Mouse (Mus musculus): Measurements from ENCODE around the gene Lbh. TPM values are rescaled to one million over a fixed set of nuclear protein-coding genes. Genes with fewer than 3 reads are reported as not detected.
A peak's percentile ranks its signal among the peaks of the same experiment; 100 is the strongest.

The Lbh gene
- polyA plus RNA-seq, 1 experiment: 241 TPM

- peak overlapping the region; percentile 49; the same call in 1 of the 2 replicates for H3K27ac ChIP-seq (ENCODE audit: insufficient read depth, low read length)
- H3K4me1 ChIP-seq (ENCODE audit: control insufficient read depth, insufficient read depth, low read length): peaks cover 13% of the 10 kb centered on the region
- H3K4me3 ChIP-seq (ENCODE audit: insufficient read depth, low read length): no peak overlapping the region
- TF ChIP-seq POLR2A (IDR thresholded peaks at IDR 0.05; ENCODE audit: low read depth, low read length) (no peak), CTCF (IDR thresholded peaks at IDR 0.05; ENCODE audit: borderline replicate concordance, insufficient read depth, low read length) (no peak)
These were observed 44.0 kb downstream of the Lbh start for GRCm38 (mm10) chr17:72961953-72962630.

GRCm38 (mm10) chr17:72965687-72966086, 47.6 kb downstream of the Lbh start:
- no peak overlapping the region for H3K4me3 ChIP-seq (ENCODE audit: insufficient read depth, low read length)
- peaks cover 18% of the 10 kb centered on the region for H3K4me1 ChIP-seq (ENCODE audit: control insufficient read depth, insufficient read depth, low read length)
- TF ChIP-seq CTCF (IDR thresholded peaks at IDR 0.05; ENCODE audit: borderline replicate concordance, insufficient read depth, low read length) (no peak), POLR2A (IDR thresholded peaks at IDR 0.05; ENCODE audit: low read depth, low read length) (no peak)
- H3K27ac ChIP-seq (ENCODE audit: insufficient read depth, low read length): peak overlapping the region; percentile 99

DNA sequence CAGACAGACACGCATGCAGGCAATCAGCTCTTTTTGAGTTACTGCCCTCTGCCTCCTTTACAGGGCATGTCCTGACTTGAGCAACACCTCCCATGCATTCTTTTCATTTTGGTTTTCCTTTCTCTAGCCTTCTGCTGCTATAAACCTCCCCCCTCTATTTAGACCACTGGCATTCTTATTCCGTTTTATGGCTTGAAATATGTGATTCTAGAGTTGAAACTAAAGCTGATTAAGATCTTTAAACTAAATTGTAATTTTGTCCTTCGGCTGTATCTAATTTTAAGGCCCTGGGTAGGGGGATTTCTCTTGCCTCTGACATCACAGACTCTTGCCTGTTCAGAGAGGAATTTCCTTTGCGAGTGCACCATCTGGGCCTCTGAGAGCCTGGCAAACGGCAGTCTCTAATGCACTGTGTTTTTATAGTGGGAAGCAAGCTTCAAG, 48.0 kb downstream of the Lbh start:
- peak; percentile 38; the same call in 1 of the 2 replicates for TF ChIP-seq POLR2A (IDR thresholded peaks at IDR 0.05; ENCODE audit: low read depth, low read length)
- TF ChIP-seq CTCF (IDR thresholded peaks at IDR 0.05; ENCODE audit: borderline replicate concordance, insufficient read depth, low read length): no peak
- Histone ChIP-seq H3K4me1 (ENCODE audit: control insufficient read depth, insufficient read depth, low read length) (peaks cover 21% of the 10 kb centered on the region), H3K27ac (ENCODE audit: insufficient read depth, low read length) (peak overlapping the region; percentile 99)

GRCm38 (mm10) chr17:72966878-72967277, 48.8 kb downstream of the Lbh start:
- TF ChIP-seq POLR2A (IDR thresholded peaks at IDR 0.05; ENCODE audit: low read depth, low read length) (no peak), CTCF (IDR thresholded peaks at IDR 0.05; ENCODE audit: borderline replicate concordance, insufficient read depth, low read length) (no peak)
- Histone ChIP-seq H3K4me1 (ENCODE audit: control insufficient read depth, insufficient read depth, low read length) (peaks cover 21% of the 10 kb centered on the region), H3K4me3 (ENCODE audit: insufficient read depth, low read length) (no peak overlapping the region), H3K27ac (ENCODE audit: insufficient read depth, low read length) (peak overlapping the region; percentile 99)

More for the DNA sequence above, 48.0 kb downstream of the Lbh start:
- H3K4me3 ChIP-seq (ENCODE audit: insufficient read depth, low read length): no peak overlapping the region

DNA sequence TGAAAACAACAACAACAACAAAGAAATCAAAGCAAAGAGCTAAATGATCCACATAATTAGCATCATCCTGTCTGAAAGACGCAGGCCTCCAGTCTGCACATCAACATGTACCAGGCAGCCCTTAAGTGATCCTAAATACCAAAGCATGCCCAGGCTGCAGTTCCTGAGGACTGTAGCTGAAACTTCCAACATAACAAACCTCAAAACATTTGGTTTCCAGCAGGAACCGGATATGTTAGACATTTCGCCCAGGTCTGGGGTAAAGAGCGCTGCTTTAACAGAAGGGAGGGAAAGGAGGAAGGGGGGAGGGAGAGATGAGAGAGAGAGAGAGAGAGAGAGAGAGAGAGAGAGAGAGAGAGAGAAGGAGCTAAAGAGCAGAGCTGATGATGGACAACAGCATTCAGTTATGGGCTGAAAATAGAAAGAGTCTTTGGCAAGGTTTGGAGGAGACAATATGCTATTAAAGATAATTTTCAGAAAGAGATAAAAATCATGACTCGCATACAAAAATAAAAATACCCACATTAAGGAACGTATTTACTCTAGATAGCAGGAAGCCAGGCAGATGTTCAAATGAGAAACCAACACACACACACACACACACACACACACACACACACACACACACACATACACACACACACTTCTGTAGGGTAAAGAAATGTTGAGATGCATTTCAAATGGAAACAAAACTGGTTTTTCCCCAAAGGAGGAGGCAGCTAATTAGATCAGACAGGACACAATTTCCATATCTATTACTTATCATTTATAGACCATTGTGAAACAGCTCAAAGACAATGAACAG, 49.5 kb downstream of the Lbh start:
- Histone ChIP-seq H3K4me1 (ENCODE audit: control insufficient read depth, insufficient read depth, low read length) (peaks cover 18% of the 10 kb centered on the region), H3K4me3 (ENCODE audit: insufficient read depth, low read length) (no peak overlapping the region), H3K27ac (ENCODE audit: insufficient read depth, low read length) (peak overlapping the region; percentile 94)
- TF ChIP-seq CTCF (IDR thresholded peaks at IDR 0.05; ENCODE audit: borderline replicate concordance, insufficient read depth, low read length): no peak

- Histone ChIP-seq H3K4me1 (ENCODE audit: control insufficient read depth, insufficient read depth, low read length) (peaks cover 22% of the 10 kb centered on the region), H3K27ac (ENCODE audit: insufficient read depth, low read length) (peak overlapping the region; percentile 94), H3K4me3 (ENCODE audit: insufficient read depth, low read length) (no peak overlapping the region)
- no peak for TF ChIP-seq CTCF (IDR thresholded peaks at IDR 0.05; ENCODE audit: borderline replicate concordance, insufficient read depth, low read length)
- no peak for TF ChIP-seq POLR2A (IDR thresholded peaks at IDR 0.05; ENCODE audit: low read depth, low read length)
These were observed 50.6 kb downstream of the Lbh start for GRCm38 (mm10) chr17:72968666-72969065.

GRCm38 (mm10) chr17:72970631-72971161, 52.6 kb downstream of the Lbh start:
- no peak overlapping the region for H3K4me3 ChIP-seq (ENCODE audit: insufficient read depth, low read length)
- peak overlapping the region; percentile 63; the same call in 1 of the 2 replicates for H3K27ac ChIP-seq (ENCODE audit: insufficient read depth, low read length)
- no peak for TF ChIP-seq POLR2A (IDR thresholded peaks at IDR 0.05; ENCODE audit: low read depth, low read length)
- TF ChIP-seq CTCF (IDR thresholded peaks at IDR 0.05; ENCODE audit: borderline replicate concordance, insufficient read depth, low read length): no peak
- H3K4me1 ChIP-seq (ENCODE audit: control insufficient read depth, insufficient read depth, low read length): peaks cover 24% of the 10 kb centered on the region

- peak overlapping the region; percentile 63 for H3K27ac ChIP-seq (ENCODE audit: insufficient read depth, low read length)
- no peak for TF ChIP-seq POLR2A (IDR thresholded peaks at IDR 0.05; ENCODE audit: low read depth, low read length)
- H3K4me3 ChIP-seq (ENCODE audit: insufficient read depth, low read length): no peak overlapping the region
These were observed 54.9 kb downstream of the Lbh start for GRCm38 (mm10) chr17:72973041-72973440.

DNA sequence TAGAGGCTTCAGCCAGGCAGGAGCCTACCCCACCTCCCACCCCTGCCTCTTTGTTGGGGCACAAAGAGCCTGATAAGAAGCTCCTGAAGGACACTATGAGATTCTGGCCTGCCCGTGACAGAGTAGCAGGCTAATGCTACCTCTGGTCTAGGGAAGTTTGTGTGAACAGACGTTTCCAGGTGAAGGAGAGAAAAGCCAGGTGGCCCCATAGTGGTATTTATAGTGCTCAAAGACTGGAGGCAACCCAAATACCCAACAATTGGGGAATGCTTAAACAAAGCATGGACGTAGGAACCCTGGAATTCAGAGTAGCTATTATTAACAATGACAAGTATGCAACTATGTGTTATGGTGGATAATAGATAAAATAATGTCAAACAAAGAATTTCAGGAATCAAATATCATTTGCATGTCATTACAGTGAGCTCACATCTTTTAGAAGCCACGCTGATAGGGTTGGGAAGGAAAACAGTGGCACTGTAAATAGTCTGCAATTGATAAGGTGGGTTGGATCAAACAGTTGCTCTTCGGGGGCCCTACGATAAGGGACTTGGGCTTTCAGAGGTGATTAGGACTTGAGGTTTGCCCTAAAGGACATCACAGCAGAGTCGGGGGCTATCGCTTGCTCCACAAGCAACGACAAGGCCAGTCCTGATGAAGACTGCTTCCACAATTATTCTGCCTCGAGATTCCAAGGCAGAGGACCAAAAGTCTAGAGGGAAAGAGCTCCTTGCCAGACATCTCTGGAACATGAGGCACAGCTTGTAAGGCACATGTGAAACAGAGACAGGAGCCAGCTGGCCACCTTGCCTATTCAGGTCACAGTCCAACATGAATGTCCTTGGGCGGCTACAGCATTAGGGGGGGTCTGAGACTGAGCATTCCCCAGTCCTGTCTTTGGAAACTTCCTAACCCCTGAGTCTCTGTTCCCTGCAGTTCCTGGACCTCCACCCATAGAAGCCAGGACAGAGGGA, 58.4 kb downstream of the Lbh start:
- H3K27ac ChIP-seq (ENCODE audit: insufficient read depth, low read length): peak overlapping the region; percentile 65
- H3K4me1 ChIP-seq (ENCODE audit: control insufficient read depth, insufficient read depth, low read length): peaks cover 11% of the 10 kb centered on the region
- H3K4me3 ChIP-seq (ENCODE audit: insufficient read depth, low read length): no peak overlapping the region
- TF ChIP-seq CTCF (IDR thresholded peaks at IDR 0.05; ENCODE audit: borderline replicate concordance, insufficient read depth, low read length) (no peak), POLR2A (IDR thresholded peaks at IDR 0.05; ENCODE audit: low read depth, low read length) (no peak)

More at GRCm38 (mm10) chr17:72973041-72973440, 54.9 kb downstream of the Lbh start:
- peaks cover 22% of the 10 kb centered on the region for H3K4me1 ChIP-seq (ENCODE audit: control insufficient read depth, insufficient read depth, low read length)

All from embryonic fibroblast, embryonic 13.5 days (primary cell).